Mouse (Mus musculus): ENCODE results near the gene Ryr2.

- no peak for TF ChIP-seq CTCF (IDR thresholded peaks at IDR 0.05; ENCODE audit: borderline replicate concordance, extremely low read depth, insufficient read depth, insufficient read length)
- no peak for TF ChIP-seq POLR2A (IDR thresholded peaks at IDR 0.05; ENCODE audit: borderline replicate concordance, extremely low read depth, insufficient read depth, insufficient read length, poor library complexity, severe bottlenecking)
These were observed 564.2 kb downstream of the Ryr2 start for GRCm38 (mm10) chr13:11542546-11542945.
